Comparison of ENCODE assay signal across 14 mouse cellular contexts in genomic region chr5:129350024-129350423, GRCm38 (mm10).
"Had no signal": no experiment of that assay in that cellular context is flagged by ENCODE, and none has a peak within 500 bp of the region (broad histone marks: within the 10 kb centered on the region; RNA-seq: fewer than 3 reads in every experiment).

No protein-coding gene starts in this region.

- H3K4me1 ChIP-seq: limb, embryonic 12.5 days; limb, embryonic 15.5 days had no signal

- DNase-seq: left cerebral cortex, postnatal 4 days; liver, postnatal 0 days; lung, embryonic 14.5 days; thymus, adult 18-20 months; thymus, postnatal 36 days had no signal

- ATAC-seq: inflammation-experienced regulatory T-cells, adult 6 months; intestine, embryonic 16.5 days; liver, postnatal 0 days; lung, postnatal 0 days had no signal

- H3K4me2 ChIP-seq: limb, embryonic 12.5 days; limb, embryonic 15.5 days; liver, embryonic 11.5 days; lung, embryonic 14.5 days; midbrain, embryonic 12.5 days had no signal

- H3K9ac ChIP-seq: limb, embryonic 12.5 days; limb, embryonic 15.5 days; liver, embryonic 14.5 days; liver, postnatal 0 days; lung, embryonic 14.5 days; midbrain, embryonic 12.5 days had no signal

- H3K36me3 ChIP-seq: limb, embryonic 12.5 days; limb, embryonic 15.5 days; midbrain, embryonic 12.5 days had no signal

- H3K9me3 ChIP-seq: limb, embryonic 12.5 days; limb, embryonic 15.5 days; midbrain, embryonic 12.5 days had no signal

- H3K27me3 ChIP-seq: limb, embryonic 12.5 days; limb, embryonic 15.5 days; midbrain, embryonic 12.5 days had no signal

- H3K4me3 ChIP-seq: limb, embryonic 12.5 days; limb, embryonic 15.5 days; midbrain, embryonic 12.5 days had no signal

- H3K27ac ChIP-seq: limb, embryonic 12.5 days; limb, embryonic 15.5 days; liver, embryonic 14.5 days; macrophage; midbrain, embryonic 12.5 days had no signal
